Mouse (Mus musculus): ENCODE data around the gene Zfp948.
A peak's percentile ranks its signal among the peaks of the same experiment; 100 is the strongest.

Gene Zfp948

DNA sequence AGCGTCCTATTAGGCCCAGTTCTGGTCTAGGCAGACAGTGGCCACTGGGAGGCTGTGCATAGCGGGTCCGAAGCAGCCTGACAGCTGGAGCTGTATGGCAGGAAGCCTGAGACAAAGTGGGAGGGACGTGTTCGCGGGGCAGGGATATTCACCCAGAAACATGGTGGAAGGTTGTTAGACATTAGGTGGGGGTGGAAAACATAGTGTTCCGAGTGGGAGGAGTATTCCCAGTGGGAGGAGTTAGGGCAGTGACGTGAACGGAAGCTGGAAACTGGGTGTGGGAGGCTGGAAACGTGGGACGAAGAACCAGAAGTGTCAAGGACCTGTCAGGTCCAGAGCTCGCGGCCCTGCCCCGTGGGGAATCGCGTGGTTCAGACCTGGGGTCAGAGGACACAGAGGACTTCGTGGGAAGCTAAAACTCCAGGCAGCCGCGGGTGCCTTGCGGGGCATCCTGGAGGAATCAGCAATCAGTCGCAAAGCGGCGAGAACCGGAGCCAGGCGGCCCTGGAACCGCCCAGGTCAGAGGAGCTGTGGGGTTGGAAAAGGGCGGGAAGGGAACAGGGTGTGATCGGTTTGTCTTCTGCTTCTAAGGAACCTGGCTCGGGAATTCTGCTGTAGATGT, at the start of gene Zfp948:
Gene Zfp948 (plus strand): TSS at position 281 of the 622 bp plus-strand sequence.
- DNase-seq (ENCODE audit: low read depth, low spot score), result peak; percentile 89

DNA sequence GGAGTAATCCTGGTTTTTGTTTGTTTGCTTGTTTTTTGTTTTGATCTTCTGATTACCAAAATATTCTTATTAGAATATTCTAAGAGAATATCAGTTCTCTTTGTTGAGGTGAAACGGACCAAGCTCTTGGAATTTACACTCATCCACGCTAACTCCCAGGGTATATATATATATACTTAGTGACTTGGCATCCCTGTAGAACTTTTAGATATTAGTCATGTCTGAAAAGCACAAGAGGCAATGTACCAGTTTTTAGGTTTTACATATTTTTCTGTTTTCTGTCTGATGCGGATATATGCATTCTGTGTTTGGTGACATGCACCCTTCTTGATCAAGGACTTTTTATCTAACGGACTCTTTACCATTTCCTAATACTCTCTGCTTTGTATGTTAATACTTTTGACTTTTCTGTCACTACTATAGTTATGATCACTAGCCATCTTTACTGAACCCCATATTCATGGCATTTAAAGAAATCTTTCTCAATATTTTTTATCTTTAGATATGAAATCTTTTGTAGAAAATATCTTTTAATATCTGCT, 49.6 kb upstream of the Zfp948 start:
- DNase-seq (ENCODE audit: low read depth, low spot score), result no peak

DNA sequence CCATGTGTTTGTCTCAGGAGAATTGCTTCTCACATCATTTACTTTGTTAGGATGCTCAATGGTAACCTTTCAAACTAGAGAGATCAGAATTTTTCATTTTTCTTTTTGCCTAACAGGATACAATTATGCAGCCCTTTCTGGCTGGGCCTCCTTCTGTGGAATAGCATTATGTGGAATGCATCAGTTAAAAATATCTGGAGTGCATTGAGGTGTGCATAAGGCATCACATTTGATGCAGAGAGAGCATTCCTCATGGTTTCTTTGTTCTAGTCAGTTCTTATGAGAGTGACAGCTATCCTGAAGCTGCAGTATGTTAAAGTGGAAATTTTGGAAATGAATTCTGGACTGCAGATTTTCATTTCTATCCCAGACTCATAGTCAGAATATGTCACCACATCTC, 40.5 kb upstream of the Zfp948 start:
- no peak for DNase-seq (ENCODE audit: low read depth, low spot score)

DNA sequence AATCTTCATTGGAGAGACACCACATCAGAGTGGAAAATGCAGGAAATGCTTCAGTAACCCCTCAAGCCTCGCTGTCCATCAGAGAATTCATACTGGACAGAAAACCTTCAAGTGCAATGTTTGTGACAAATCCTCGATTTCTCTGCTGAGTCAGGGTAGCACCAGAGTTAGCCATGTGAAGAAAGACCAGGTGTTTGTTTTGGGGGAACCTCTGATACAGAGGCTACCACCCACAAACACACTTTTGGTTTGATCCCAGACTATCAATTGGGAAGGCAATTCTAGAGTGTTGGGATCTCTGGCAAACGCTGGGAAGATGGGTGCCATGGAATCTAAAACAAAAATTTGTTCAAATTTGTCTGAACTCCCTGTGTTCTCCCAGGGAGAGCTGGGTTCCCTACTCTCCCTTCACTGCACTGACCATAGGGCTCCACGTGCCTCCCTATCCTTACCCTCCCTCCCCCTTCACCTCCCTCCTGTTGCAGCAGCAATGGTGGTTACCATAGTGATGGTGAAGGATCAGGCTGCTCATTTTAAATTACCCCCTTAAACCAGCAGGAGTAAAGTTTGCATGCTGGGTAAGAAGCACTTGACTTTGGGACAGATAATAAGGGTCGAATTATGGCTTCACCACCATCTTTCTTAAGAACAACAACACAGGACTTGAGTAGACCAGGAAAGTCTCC, 36.0 kb upstream of the Zfp948 start:
- DNase-seq (ENCODE audit: low read depth, low spot score), result no peak

DNA sequence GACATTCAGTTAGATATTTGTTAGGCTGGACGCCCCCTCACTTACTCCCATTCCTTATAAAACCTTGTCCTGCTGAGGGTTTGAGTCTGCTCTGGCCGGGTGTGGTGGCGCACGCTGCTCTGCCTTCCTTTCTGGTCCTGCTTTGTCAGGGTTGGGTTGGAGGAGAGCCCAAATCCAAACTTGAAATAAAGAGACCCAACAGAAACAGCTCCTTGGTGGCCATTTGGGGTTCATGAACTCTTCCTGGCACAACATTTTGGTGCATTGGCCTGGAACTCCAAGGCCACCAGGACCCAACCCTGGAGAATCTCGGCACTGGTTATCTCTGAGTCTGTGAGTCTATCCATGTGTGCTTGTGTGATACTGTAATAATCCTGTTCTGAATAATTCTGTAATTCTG, 35.2 kb upstream of the Zfp948 start:
- no peak for DNase-seq (ENCODE audit: low read depth, low spot score)

DNA sequence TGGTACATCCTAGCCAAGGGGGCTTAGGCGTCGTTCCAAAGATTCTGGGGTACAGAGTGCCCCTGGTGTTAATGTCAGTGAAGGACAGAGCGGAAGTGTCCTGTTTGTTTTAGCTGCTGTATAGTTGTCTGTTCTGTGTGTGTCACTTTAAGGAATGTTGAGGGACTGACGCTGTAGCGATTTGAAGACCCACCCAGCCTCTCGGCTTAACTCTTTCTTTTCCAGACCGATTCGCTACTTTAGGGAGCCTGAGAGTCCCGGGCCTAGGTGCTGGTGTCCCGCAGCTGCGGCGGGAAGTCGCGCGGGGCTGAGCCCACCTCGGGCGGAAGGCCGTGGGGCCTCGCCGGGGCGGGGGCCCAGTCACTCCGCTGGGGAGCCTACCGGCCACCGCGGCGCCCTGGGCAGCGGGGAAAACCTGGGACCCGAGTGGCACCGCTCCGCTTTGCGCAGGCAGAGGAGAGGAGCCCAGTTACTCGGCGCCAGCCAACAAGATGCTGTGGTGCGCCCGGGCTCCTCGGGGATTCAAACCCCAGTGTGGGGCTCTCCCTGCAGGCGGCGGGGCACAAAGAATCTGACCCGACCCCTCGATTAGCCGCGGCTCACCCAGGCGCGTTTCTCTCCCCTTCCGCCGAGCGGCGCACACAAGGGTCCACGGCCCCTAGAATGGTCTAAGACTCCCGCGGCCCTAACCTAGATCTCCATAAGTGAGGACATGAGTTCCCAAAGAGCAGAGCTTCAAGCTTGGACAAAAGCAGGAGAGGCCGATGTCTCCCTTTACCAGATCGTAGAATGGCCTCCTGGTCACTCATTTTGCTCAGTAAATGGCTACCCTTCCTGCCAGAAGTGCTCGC, 34.5 kb upstream of the Zfp948 start:
- peak; percentile 90 for DNase-seq (ENCODE audit: low read depth, low spot score)

DNA sequence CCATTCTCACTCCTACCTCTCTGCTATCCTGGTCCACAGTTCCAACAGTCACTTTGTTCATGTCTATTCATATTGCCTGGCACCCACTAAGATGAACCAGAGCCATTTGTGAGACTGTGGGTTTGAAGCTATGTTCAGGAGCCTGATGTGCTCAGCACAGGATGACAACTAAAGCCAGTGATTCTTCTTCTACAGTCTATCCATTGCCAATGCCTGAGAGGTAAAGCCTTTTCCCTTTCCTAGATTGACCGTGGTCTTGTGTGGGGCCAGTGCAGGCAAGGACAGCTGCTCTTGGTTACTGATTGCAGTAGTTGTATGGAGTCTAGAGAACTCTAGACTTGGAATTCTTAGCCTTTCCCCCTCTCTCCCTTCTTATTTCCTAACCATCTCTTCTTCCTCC, 32.8 kb upstream of the Zfp948 start:
- no peak for DNase-seq (ENCODE audit: low read depth, low spot score)

DNA sequence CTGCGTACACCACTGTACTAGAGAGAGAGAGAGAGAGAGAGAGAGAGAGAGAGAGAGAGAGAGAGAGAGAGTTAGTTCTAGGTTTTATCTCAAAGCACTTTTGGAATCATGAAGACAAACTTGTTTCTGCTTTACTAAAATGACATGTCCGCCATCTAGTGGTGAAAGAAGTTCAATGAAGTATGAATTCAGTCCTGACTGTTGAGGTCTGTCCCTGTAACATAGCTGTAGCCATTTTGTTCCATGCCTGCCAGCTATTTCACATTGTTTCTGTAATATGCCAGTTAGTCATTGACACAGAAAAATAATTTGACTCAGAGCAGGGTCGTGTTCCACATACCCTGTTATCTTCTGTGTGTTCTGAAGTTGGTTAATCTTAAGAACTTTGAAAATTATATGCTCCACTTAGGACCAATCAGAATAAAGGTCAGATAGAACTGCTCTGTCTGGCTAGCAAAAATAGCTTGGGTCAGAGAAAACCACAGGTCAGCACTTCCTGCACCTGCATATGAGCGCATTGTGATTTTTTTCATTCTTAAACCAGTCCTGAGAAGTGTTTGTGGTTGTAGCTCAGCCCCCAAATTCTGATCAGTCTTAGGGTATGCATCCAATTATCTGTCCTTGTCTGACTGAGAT, 32.2 kb upstream of the Zfp948 start:
- DNase-seq (ENCODE audit: low read depth, low spot score), result peak; percentile 84

DNA sequence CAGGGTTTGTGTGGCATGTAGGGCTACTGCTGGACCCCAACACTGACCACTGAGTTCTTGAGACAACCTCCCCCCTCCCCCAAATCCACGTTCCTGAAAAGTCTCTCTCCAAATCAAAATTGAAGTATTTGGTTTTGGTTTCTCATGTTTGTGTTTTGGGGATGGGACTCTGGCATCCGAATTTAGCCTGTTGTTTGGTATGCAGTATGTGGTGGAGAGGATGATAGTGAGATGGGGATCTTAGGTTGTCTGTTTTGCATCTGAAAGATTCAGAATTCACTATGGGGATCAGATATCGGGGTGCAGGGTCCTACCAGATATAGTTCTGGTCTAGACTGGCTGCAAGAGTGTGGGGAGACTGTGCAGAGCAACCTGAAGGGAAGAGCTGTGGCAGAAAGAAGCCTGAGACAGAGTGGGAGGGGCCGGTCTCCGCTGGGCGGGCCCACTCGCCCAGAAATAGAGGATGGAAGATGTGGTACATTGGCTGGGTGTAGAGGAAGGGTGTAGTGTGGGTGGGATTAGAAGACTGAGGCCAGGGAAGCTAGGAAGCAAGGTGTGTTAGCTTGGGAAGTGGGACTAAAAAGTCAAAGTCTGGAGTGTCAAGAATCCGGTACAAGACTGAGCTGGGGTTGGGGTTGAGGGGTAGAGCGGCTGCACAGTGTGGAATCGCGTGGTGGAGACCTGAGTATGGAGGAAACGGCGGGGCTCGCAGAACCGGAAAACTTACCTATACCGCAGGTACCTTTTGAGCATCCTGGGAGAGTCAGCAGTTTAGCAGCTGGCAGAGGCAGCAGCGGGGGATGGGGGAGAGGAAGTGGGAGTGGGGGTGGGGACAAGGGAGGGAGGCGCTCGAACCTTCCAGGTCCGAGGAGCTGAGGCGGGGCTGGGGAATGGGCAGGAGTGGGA, 31.5 kb upstream of the Zfp948 start, which contains the start of gene Zfp52:
Gene Zfp52 (plus strand): TSS at position 444 of the 906 bp plus-strand sequence.
- peak; percentile 46 for DNase-seq (ENCODE audit: low read depth, low spot score)

DNA sequence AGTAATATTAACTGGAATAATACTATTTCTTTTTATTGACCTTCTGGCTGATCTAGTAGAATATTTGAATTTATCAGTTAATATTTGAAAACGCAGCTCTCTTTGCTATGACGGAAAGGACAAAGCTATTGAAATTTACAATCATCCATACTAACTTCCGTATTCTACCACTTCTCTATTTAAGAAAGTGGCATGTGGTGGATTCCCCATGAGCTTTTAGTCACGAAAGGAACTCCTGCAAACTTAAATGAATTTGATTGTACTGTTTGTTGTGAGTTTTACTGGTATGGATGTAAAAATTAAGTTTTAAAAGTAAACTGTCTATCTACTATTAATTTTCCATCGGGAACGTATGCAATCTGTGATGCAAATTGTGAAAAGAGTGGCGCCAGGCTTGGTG, 30.7 kb upstream of the Zfp948 start:
- no peak for DNase-seq (ENCODE audit: low read depth, low spot score)

DNA sequence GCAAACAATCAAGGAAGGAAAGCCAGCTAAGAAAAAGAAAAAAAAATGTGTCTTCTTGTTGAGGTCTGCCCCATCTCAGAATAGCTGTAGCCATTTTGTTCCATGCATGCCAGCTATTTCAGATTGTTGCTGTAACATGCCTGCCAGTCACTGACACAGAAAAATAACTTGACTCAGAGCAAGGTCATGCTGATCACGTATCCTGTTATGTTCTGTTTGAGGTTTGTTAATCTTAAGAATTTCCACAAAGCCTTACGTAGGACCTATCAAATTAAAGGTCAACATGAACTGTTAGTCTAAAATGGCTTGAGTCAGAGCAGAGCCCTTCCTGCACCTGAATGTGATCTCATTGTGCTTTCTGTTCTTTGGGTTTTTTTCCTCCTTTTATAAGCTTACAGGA, 30.1 kb upstream of the Zfp948 start:
- no peak for DNase-seq (ENCODE audit: low read depth, low spot score)

DNA sequence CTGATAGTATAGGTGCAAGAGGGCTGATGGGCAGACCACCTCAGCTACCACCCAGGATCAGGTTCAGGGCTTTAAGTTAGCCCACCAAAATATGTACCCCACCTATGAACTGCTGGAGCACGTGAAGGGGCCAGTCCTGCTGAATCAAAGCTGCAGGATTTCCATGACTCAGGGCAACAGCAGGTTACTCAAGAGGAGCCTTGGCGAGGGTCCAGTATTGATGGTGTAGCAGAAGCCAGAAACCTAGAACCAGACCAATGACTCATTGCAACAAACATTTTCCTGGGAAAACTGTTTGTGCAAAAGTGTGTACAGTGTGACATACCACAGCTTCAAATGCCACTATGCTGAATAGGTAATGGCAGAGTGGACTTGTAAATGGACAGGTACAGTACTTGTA, 9.0 kb upstream of the Zfp948 start:
- DNase-seq (ENCODE audit: low read depth, low spot score), result no peak

DNA sequence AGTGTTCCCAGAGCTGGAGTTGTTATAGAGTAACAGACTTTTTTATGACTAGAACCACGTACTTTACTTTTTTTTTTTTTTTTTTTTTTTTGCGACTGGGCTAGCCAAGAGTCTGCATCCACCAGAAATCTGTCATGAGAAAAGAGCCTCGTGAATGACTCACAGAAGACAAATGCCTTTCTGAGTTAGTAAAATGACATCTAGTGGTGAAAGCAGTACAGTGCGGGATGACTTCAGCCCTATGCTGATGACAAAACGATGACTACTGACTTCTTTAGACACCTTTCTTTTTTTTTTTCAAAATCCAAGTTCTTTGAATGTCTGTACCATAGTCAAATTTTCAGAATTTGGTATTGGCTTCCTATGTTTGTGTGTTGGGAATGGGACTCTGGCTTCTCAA, 588 bp upstream of the Zfp948 start:
- DNase-seq (ENCODE audit: low read depth, low spot score), result peak; percentile 80

DNA sequence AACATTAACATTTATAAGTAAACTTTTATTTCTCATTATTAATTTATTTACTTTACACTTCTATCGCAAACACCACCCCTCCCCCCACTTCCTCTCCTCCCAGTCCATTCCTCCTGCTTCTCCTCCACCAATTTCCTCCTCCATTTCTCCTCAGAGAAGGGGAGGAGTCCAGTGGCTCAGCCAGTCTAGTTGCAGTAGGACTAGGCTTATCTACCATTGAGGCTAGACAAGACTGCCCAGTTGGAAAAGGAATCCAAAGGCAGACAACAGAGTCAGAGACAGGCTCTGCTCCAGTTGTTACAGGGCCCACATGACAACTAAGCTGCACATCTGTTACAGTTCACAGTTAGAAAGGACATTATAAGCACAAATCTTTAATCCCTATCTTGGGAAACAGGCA, 888 bp downstream of the Zfp948 start:
- DNase-seq (ENCODE audit: low read depth, low spot score), result no peak

DNA sequence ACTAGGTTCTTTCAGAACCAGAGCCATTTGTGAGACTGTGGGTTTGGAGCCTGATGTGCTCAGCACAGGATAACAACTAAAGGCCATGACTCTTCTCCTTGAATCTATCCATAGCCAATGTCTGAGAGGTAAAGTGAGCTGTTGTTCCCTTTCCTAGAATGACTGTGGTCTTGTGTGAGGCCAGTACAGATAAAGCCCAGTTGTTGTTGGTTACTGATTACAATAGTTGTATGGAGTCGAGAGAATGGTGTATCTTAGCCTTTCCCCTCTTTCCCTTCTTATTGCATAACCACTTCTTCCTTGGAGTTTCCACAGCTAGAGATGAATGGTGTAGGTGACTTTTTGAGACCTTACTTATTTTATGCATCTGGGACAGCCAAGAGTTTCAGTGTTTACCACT, 12.3 kb downstream of the Zfp948 start:
- DNase-seq (ENCODE audit: low read depth, low spot score), result no peak

DNA sequence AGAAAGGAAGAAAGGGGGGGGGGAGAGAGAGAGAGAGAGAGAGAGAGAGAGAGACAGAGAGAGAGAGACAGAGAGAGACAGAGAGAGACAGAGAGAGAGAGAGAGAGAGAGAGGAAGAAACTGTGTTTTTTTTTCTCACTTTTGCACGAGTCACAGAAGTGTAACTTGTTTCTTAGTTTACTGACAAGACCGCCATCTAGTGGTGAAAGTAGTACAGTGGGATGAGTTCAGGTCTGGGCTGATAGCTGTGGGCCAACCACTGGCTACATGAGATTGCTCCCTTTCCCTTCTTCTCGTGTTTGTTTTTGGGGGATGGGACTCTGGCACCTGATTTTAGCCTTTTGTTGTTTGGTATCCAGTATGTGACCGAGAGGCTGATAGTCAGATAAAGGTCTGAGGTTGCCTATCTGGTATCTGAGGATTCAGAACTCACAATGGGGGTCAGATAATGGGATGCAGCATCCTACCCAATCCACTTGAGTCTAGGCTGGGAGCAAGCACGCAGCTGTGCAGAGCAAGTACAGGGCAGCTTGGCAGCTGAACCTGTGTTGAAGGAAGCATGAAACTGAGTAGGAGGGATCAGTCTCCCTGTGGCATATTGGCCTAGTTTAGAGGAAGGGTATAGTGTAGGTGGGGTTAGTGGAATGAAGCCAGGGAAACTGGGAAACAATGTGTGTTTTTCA, 12.8 kb downstream of the Zfp948 start:
- DNase-seq (ENCODE audit: low read depth, low spot score), result peak; percentile 31

DNA sequence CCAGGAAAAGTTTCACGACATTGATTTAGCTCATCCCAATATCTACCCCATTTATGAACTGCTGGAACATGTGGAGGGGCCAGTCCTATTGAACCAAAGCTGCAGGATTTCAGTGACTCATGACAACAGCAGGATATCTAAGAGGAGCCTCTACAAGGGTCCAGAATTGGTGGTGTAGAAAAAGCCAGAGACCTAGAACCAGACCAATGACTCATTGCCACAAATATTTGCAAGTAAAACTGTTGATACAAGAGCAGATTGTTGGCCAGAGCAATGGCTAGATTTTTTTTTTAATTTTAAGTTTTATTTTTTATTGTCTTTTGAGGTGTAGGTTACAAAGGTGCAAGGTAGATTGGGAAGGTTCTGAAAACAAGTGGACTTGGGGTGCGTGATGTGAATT, 18.7 kb downstream of the Zfp948 start:
- DNase-seq (ENCODE audit: low read depth, low spot score), result no peak

DNA sequence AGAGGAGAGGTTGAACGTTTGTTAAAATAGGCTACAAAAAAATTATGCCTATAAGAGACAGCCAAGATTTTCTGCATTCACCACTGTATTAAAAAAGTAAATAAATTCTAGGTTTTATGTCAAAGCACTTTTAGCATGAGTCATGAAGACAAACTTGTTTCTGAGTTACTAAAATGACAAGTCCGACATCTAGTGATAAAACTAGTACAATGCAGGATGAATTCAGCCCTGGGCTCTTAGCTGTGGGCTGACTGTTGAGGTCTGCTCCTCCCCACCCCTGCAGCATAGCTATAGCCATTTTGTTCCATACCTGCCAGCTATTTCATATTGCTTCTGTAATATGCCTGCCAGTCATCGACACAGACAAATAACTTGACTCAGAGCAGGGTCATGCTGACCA, 49.5 kb downstream of the Zfp948 start:
- DNase-seq (ENCODE audit: low read depth, low spot score), result no peak

DNA sequence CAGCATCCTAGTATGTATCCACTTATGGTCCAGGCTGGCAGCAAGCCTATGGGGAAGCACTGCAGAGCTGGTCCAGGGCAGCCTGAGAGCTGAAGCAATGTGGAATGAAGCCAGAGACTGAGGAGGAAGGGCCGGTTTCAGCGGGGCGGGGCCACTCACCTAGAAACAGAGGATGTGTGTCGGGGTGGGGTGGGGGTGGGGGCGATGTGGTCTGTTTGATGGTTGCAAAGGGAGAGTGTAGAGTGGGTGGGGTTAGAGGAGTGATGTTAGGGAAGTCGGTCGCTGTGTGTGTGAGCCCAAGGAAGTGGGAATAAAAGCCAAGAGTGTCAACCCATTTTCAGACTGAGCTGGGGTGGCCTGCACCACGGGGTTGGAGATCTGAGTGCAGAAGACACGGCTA, 50.5 kb downstream of the Zfp948 start:
- DNase-seq (ENCODE audit: low read depth, low spot score), result no peak

DNA sequence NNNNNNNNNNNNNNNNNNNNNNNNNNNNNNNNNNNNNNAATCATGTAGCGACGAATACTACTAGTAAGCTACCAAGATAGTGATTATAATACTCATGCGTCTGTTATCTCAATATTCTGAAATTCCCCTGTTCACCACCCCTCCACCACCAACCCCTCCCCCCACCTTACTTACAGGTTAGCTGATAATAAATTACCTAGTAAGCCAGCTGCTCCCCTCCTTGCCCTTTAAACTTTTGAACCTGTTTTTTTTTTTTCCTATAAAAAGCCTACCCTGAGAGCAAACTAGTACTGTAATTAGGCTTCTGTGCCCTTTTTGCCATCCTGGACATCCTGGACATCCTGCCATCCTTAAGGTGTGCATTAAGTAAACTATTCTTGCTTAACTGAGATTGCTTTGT, 56.8 kb downstream of the Zfp948 start:
- no peak for DNase-seq (ENCODE audit: low read depth, low spot score)
